Mouse (Mus musculus) cerebellum, adult 11 months (tissue): Measurements from ENCODE around the gene Vwa5b1.

Experiments used
- DNase-seq: peaks from one replicate; pipeline ENCODE4 v3.0.0; 2022

The Vwa5b1 gene

DNA sequence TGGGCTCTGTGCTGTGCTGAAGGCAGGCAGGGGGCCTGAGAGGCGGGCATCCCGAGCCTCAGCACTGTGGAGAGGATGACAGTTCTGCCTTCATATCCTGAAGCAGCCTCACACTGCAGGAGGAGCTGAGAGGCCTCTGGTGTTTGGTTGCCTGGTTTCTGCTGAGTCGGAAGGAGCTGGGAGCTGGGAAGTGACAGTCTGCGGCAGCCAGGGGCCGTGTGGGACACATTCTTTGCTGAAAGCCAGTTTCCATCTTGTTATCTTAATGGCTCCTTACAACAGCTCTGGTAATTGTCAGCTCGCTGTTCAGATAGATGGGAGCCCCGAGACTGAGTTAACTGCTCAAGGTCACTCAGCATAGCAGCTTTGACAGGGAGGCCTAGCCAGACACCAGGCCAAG lies 111.9 kb downstream of the Vwa5b1 start:
- no peak for DNase-seq

DNA sequence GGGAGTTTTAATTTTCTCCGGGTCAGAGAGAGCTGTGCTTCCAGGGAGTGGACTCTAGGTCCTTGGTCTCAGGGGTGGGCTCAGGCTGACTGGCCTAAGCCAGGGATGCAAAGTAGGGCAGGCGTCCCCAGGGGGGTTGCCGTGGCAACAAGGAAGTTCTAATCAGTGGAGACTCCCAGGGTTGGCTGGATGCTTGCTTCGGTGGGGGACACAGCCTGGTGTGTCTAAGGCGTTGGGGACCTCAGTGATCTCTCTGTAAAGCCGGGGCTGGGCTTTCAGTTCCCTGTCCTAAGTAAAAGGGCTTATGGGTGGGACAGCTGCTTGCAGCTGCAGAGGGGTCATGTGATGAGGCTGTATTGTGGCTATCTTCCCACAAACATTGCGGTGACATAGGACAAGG lies 113.4 kb downstream of the Vwa5b1 start:
- DNase-seq = no peak

DNA sequence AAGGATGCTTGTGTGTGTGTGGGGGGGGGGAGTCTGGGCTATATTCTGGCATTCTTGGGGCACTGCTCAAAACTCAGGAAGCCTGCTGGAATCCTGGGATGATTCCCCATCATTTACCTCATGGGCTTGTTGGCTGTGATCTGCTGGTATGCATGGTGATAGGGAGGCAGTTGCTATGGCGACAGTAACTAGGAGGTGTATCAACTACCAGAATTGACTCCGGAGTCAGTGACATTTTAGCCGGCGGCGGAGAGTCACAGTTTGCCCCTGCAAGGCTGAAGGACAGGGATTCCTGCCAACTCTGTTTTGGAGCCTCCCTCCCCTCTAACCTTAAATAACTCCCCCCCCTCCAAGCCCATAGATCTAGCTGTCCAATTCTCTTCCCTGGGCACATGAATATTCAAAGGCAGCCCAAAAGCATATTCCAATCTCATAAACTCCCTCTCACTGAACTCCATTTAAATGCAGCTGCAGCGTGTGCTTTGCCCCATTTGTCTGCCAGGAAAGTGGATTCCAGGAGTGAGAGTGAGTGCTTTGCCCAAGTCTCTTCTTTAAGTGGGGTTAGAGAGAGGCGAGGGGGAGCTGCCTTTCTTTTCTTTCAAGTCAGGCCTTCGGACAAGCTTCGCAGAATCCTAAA lies 118.4 kb downstream of the Vwa5b1 start:
- DNase-seq = no peak

DNA sequence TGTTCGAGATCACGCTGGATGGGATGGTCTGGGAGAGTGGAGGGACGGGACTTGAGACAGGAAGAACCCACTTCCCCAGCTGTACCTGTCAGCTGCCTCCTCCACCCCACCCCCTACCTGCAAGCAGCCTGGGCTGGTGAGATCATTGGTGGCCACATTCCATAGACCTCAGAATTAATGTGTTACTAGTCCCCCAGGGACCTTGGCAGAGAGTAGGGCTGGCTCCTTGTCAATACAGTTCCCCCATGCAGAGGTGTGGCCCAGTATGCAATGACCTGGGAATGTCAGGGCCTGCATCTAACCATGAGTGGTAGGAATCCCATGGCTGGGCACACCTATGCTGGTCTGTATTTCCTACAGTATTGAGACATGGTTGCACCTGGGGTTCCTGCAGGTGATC lies 119.2 kb downstream of the Vwa5b1 start:
- DNase-seq = no peak
